Comparison of ENCODE assay signal across 21 mouse cellular contexts in genomic region chr16:90202140-90202539, GRCm38 (mm10). TPM values are rescaled to one million over a fixed set of nuclear protein-coding genes. Genes with fewer than 3 reads are reported as not detected.
DNase-seq lines count a peak whose midpoint lies in the region; ATAC-seq lines count a peak whose summit lies in the region.
"Had no signal": no experiment of that assay in that cellular context is flagged by ENCODE, and none has a peak within 500 bp of the region (broad histone marks: within the 10 kb centered on the region; RNA-seq: fewer than 3 reads in every experiment).

No protein-coding gene starts in this region.

- H3K27me3 ChIP-seq in embryonic facial prominence, embryonic 13.5 days: no peaks in the 10 kb centered on the region
- H3K27me3 ChIP-seq in embryonic facial prominence, embryonic 10.5 days (replicated peaks; ENCODE audit: low read depth, poor library complexity, severe bottlenecking): no peaks in the 10 kb centered on the region
- H3K27me3 ChIP-seq in heart, embryonic 16.5 days (ENCODE audit: control insufficient read depth, insufficient read depth, low read length): no peaks in the 10 kb centered on the region
- H3K27me3 ChIP-seq in lung, embryonic 15.5 days: no peaks in the 10 kb centered on the region
- no peaks in the 10 kb centered on the region for H3K27me3 ChIP-seq in stomach, embryonic 16.5 days (ENCODE audit: control insufficient read depth, insufficient read depth, low read length)
- H3K27me3 ChIP-seq: embryonic facial prominence, embryonic 12.5 days; liver, embryonic 12.5 days; midbrain, embryonic 15.5 days had no signal

- H3K27ac ChIP-seq in embryonic facial prominence, embryonic 13.5 days: no peak overlapping the region; the same call in 1 of the 2 replicates
- no peak overlapping the region for H3K27ac ChIP-seq in embryonic facial prominence, embryonic 10.5 days (replicated peaks)
- no peak overlapping the region for H3K27ac ChIP-seq in heart, embryonic 16.5 days (ENCODE audit: low read length)
- H3K27ac ChIP-seq in lung, embryonic 15.5 days: peak overlapping the region; percentile 56
- peak overlapping the region; percentile 26; the same call in 1 of the 2 replicates for H3K27ac ChIP-seq in stomach, embryonic 16.5 days (ENCODE audit: low read length)
- H3K27ac ChIP-seq: embryonic facial prominence, embryonic 12.5 days; hindbrain, postnatal 0 days; left cerebral cortex, adult 2 months; liver, embryonic 12.5 days; midbrain, embryonic 15.5 days had no signal

- H3K4me3 ChIP-seq in embryonic facial prominence, embryonic 13.5 days: no peak overlapping the region
- H3K4me3 ChIP-seq in embryonic facial prominence, embryonic 10.5 days: no peak overlapping the region
- H3K4me3 ChIP-seq in heart, embryonic 16.5 days (ENCODE audit: low read length): peak overlapping the region; percentile 26
- H3K4me3 ChIP-seq in lung, embryonic 15.5 days: no peak overlapping the region
- H3K4me3 ChIP-seq in stomach, embryonic 16.5 days (replicated peaks; ENCODE audit: low read length): no peak overlapping the region
- H3K4me3 ChIP-seq: embryonic facial prominence, embryonic 12.5 days; left cerebral cortex, adult 2 months; liver, embryonic 12.5 days; midbrain, embryonic 15.5 days had no signal

- ATAC-seq in embryonic facial prominence, embryonic 13.5 days (ENCODE audit: insufficient number of reproducible peaks, insufficient read depth, low FRiP score, low TSS enrichment, low read depth): no peak
- no peak for ATAC-seq in heart, embryonic 16.5 days (replicated peaks; ENCODE audit: extremely low read depth, insufficient read depth, low FRiP score)
- no peak for ATAC-seq in lung, embryonic 15.5 days (ENCODE audit: borderline replicate concordance, extremely low read depth, low FRiP score, low TSS enrichment)
- no peak for ATAC-seq in stomach, embryonic 16.5 days (ENCODE audit: insufficient read depth, low FRiP score)
- ATAC-seq: CD4-positive, CD25-positive, alpha-beta regulatory T cell, adult 4 months; hindbrain, postnatal 0 days; liver, embryonic 12.5 days; midbrain, embryonic 15.5 days had no signal

- no peaks in the 10 kb centered on the region for H3K36me3 ChIP-seq in embryonic facial prominence, embryonic 13.5 days
- no peaks in the 10 kb centered on the region for H3K36me3 ChIP-seq in embryonic facial prominence, embryonic 10.5 days (replicated peaks)
- H3K36me3 ChIP-seq in heart, embryonic 16.5 days (ENCODE audit: control insufficient read depth, insufficient read depth): no peaks in the 10 kb centered on the region
- H3K36me3 ChIP-seq in lung, embryonic 15.5 days: no peaks in the 10 kb centered on the region
- no peaks in the 10 kb centered on the region for H3K36me3 ChIP-seq in stomach, embryonic 16.5 days (ENCODE audit: control insufficient read depth, insufficient read depth, low read length)
- H3K36me3 ChIP-seq: embryonic facial prominence, embryonic 12.5 days; G1E; liver, embryonic 12.5 days; midbrain, embryonic 15.5 days had no signal

- H3K9me3 ChIP-seq in embryonic facial prominence, embryonic 13.5 days: no peaks in the 10 kb centered on the region
- H3K9me3 ChIP-seq in embryonic facial prominence, embryonic 10.5 days: no peaks in the 10 kb centered on the region
- H3K9me3 ChIP-seq in heart, embryonic 16.5 days (replicated peaks; ENCODE audit: control insufficient read depth, low read length): no peaks in the 10 kb centered on the region
- H3K9me3 ChIP-seq in lung, embryonic 15.5 days: no peaks in the 10 kb centered on the region
- H3K9me3 ChIP-seq in stomach, embryonic 16.5 days (replicated peaks; ENCODE audit: control insufficient read depth, low read length): no peaks in the 10 kb centered on the region
- H3K9me3 ChIP-seq: embryonic facial prominence, embryonic 12.5 days; G1E; liver, embryonic 12.5 days; midbrain, embryonic 15.5 days had no signal

- WGBS in embryonic facial prominence, embryonic 13.5 days: 54% methylated on average over 19 of the region's 19 CpGs
- WGBS in embryonic facial prominence, embryonic 10.5 days: 73% methylated on average over 19 of the region's 19 CpGs
- WGBS in heart, embryonic 16.5 days: 42% methylated on average over 19 of the region's 19 CpGs
- WGBS in lung, embryonic 15.5 days: 28% methylated on average over 19 of the region's 19 CpGs
- WGBS in stomach, embryonic 16.5 days: 49% methylated on average over 19 of the region's 19 CpGs

- H3K9ac ChIP-seq in embryonic facial prominence, embryonic 13.5 days: no peak overlapping the region
- H3K9ac ChIP-seq in heart, embryonic 16.5 days (ENCODE audit: low read length): peak overlapping the region; percentile 42
- H3K9ac ChIP-seq in lung, embryonic 15.5 days: no peak overlapping the region
- peak overlapping the region; percentile 5; the same call in 1 of the 2 replicates for H3K9ac ChIP-seq in stomach, embryonic 16.5 days (ENCODE audit: low read length)
- H3K9ac ChIP-seq: embryonic facial prominence, embryonic 12.5 days; liver, embryonic 12.5 days; midbrain, embryonic 15.5 days had no signal

- H3K4me1 ChIP-seq in embryonic facial prominence, embryonic 13.5 days: peaks cover 19% of the 10 kb centered on the region
- peaks cover 25% of the 10 kb centered on the region for H3K4me1 ChIP-seq in embryonic facial prominence, embryonic 10.5 days
- H3K4me1 ChIP-seq in heart, embryonic 16.5 days (ENCODE audit: control insufficient read depth, insufficient read depth, low read length): peaks cover 12% of the 10 kb centered on the region
- peaks cover 23% of the 10 kb centered on the region for H3K4me1 ChIP-seq in lung, embryonic 15.5 days
- peaks cover 18% of the 10 kb centered on the region for H3K4me1 ChIP-seq in stomach, embryonic 16.5 days (ENCODE audit: control insufficient read depth, insufficient read depth, low read length)
- H3K4me1 ChIP-seq: midbrain, embryonic 15.5 days had no signal

- no peak for DNase-seq in embryonic facial prominence, embryonic 10.5 days (ENCODE audit: low spot score)
- no peak for DNase-seq in heart, postnatal 4 days
- no peak for DNase-seq in lung, postnatal 36 days
- DNase-seq in right cerebral cortex, adult 2 months (ENCODE audit: low spot score in 2 of 2): no peak
- DNase-seq: adrenal gland, postnatal 36 days; cerebellum, adult 2 months; heart, postnatal 36 days; kidney, postnatal 14 days; retina, postnatal 1 day; thymus, adult 2 months had no signal

- peak overlapping the region; percentile 27 for H3K4me2 ChIP-seq in embryonic facial prominence, embryonic 13.5 days
- peak overlapping the region; percentile 57 for H3K4me2 ChIP-seq in heart, embryonic 16.5 days (ENCODE audit: low read depth, low read length)
- H3K4me2 ChIP-seq in lung, embryonic 15.5 days: peak overlapping the region; percentile 29
- H3K4me2 ChIP-seq in stomach, embryonic 16.5 days (ENCODE audit: low read depth, low read length): peak overlapping the region; percentile 9
- H3K4me2 ChIP-seq: embryonic facial prominence, embryonic 12.5 days; liver, embryonic 12.5 days; midbrain, embryonic 15.5 days had no signal

RNA-seq across cellular contexts. Expression of gene Sod1, which starts 18.4 kb away (rescaled TPM):
- 977 and 991 TPM in 2 replicates for polyA plus RNA-seq in embryonic facial prominence, embryonic 13.5 days (2015; fragmentation: Nextera tagmentation; extraction: Ambion mirVana)
- polyA plus RNA-seq in embryonic facial prominence, embryonic 10.5 days (2016; fragmentation: Nextera tagmentation; extraction: Ambion mirVana): 1,351 and 1,353 TPM in 2 replicates
- polyA plus RNA-seq in heart, embryonic 16.5 days (2015; fragmentation: Nextera tagmentation; extraction: Ambion mirVana): 765 and 884 TPM in 2 replicates
- 100 to 1,000 TPM; 499 to 512 TPM for total RNA-seq in heart, postnatal 4 days (2021)
- polyA plus RNA-seq in lung, embryonic 15.5 days (2015; fragmentation: Nextera tagmentation; extraction: Ambion mirVana): 1,192 and 1,274 TPM in 2 replicates
- 989 and 1,059 TPM in 2 replicates for polyA plus RNA-seq in stomach, embryonic 16.5 days (2015; fragmentation: Nextera tagmentation; extraction: Ambion mirVana)

RNA-seq across cellular contexts. Expression of gene Tiam1, which starts 58.6 kb away (rescaled TPM):
- polyA plus RNA-seq in embryonic facial prominence, embryonic 13.5 days (2015; fragmentation: Nextera tagmentation; extraction: Ambion mirVana): 44.6 and 45.9 TPM in 2 replicates
- 25.3 and 25.9 TPM in 2 replicates for polyA plus RNA-seq in embryonic facial prominence, embryonic 10.5 days (2016; fragmentation: Nextera tagmentation; extraction: Ambion mirVana)
- polyA plus RNA-seq in heart, embryonic 16.5 days (2015; fragmentation: Nextera tagmentation; extraction: Ambion mirVana): 6.9 and 9.4 TPM in 2 replicates
- total RNA-seq in heart, postnatal 4 days (2021): 10 to 100 TPM; 14.7 to 18.2 TPM
- polyA plus RNA-seq in lung, embryonic 15.5 days (2015; fragmentation: Nextera tagmentation; extraction: Ambion mirVana): 10.8 and 13.6 TPM in 2 replicates
- polyA plus RNA-seq in stomach, embryonic 16.5 days (2015; fragmentation: Nextera tagmentation; extraction: Ambion mirVana): 22.6 and 24.1 TPM in 2 replicates

Comparison
In these comparisons a context has a peak if more than half of its experiments do, and no peak if none do; other contexts are left out.
1. H3K27ac ChIP-seq: peak in lung, embryonic 15.5 days (single experiment) and stomach, embryonic 16.5 days (single experiment); none in embryonic facial prominence, embryonic 13.5 days (single experiment), embryonic facial prominence, embryonic 10.5 days (single experiment) and heart, embryonic 16.5 days (single experiment).
2. H3K9ac ChIP-seq: peak in heart, embryonic 16.5 days (single experiment) and stomach, embryonic 16.5 days (single experiment); none in embryonic facial prominence, embryonic 13.5 days (single experiment) and lung, embryonic 15.5 days (single experiment).
3. Peak in every context shown above with its lines, with median percentiles within 50 percentile points of each other: H3K4me2 ChIP-seq.